Mouse (Mus musculus) embryonic stem cell, embryonic (primary cell): ENCODE data around the gene Rasip1.

Source experiments
- CTCF ChIA-PET, 4 experiments: fragments of 300-600 bp in 2 of 4; fragments of 350-600 bp in 2 of 4; sonication (Branson Sonifier 250); formaldehyde crosslinking; loops; one replicate each; lab custom pipeline; 2022; ENCODE audit warnings: inconsistent platforms in 2 of 4; lab: Charles Lee
- POLR2A ChIA-PET, 4 experiments: fragments of 300-600 bp in 2 of 4; fragments of 350-600 bp in 2 of 4; sonication (Branson Sonifier 250); formaldehyde crosslinking; loops; one replicate each; lab custom pipeline; 2022; ENCODE audit warnings: antibody characterized with exemption in 4 of 4, inconsistent platforms in 1 of 4; lab: Charles Lee

Rasip1 gene

DNA sequence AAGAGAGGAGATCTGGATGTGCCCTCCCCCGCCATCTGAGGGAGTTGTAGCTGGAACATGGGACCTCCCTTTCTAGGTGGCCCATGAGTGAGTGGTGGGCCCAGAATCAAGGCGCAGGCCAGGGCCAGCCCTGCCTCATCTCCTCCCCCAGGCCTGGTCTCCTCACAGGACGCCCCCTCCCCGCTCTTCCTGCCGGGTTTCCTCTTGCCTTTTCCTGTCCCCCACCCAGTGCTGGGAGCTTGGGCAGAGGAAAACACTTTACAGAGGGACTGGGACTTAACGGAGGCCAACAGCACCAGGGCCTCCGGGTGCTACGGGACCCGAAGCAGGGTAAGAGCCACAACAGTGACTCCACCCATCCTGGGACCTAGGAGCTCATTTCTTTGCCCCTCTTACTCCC is at the start of gene Rasip1:
Gene Rasip1 (plus strand): TSS at position 228 of the 400 bp plus-strand sequence.
- ChIA-PET POLR2A (interaction anchor here (0.6 to 6.2 kb wide), 34 partner anchors 9 to 266 kb away, joined by 3 to 78 read pairs (median 4); partner anchors contain the start of genes Fut1 (in 4 of the 4), Mamstr (in 3 of the 4), Fgf21 (in 2 of the 4) and Car11 (in 1 of the 4)), CTCF (interaction anchor here in 3 of 4 experiments (0.6 to 3.0 kb wide), 10 partner anchors 10 to 231 kb away, joined by 3 to 20 read pairs (median 4); partner anchors contain the start of genes Fut1 (in 1 of the 3), Ntn5 (in 1 of the 3) and Snrnp70 (in 1 of the 3))

DNA sequence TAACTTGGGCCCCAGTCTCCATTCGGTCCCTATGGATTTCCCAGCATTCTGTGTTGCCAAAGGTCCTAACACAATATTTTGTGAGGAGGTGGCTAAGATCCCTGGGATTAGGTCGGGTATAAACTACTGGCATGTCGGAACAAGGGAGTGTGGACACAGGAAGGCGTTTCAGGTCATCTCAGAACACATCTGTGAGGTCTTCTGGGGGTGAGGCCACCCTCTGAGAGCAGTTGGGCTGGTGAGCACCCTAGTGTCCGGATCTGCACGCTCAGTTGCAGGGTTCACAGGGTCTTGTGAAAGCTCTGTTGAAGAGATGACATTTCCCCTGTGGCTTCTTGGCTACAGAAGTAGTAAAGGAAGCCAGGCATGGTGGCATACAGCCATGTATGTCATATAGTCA is 41.4 kb upstream of the Rasip1 start:
- CTCF ChIA-PET: interaction anchor here in 3 of 4 experiments (0.6 to 2.6 kb wide), 19 partner anchors 10 to 423 kb away, joined by 3 to 8 read pairs (median 3); partner anchors contain the start of gene Nucb1 (in 1 of the 3)

DNA sequence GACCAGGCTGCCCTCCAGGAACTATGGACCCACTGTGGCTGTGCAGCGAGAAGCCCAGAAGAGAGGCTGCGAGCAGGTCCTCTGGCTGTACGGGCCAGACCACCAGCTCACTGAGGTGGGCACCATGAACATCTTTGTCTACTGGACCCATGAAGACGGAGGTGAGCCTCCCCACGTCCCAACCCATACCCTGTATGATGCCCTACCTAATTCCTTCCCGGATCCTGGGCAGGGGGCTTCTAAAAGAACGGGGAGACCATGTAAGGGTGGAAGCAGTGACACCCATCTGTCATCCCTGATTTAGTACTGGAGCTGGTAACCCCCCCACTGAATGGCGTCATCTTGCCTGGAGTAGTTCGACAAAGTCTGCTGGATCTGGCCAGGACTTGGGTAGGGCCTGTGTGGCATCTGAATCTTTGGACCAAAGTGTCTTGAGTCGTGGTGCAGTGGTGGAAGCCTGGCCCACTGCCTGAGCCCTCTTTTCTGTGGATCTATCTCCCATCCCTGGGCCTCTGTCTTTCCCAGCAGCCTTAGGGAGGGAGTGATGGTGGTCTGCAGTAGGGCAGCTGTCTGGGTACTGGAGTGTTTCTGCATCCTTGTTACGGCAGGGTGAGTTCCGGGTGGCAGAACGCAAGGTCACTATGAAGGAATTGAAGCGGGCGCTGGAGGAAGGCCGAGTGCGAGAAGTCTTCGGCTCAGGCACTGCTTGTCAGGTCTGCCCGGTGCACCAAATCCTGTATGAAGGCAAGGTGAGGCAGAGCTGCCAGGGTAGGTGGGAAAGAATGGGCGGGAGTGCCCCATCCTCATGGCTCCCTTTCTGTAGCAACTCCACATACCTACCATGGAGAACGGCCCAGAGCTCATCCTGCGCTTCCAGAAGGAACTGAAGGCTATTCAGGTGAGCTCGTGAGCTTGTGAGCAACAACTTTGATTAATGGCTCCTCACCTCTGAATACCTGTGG is 39.4 kb upstream of the Rasip1 start:
- CTCF ChIA-PET: interaction anchor here (0.5 to 2.5 kb wide), 28 partner anchors 10 to 1050 kb away, joined by 3 to 35 read pairs (median 8); partner anchors contain the start of genes Kcna7 (in 2 of the 4) and Hsd17b14 (in 1 of the 4)
- POLR2A ChIA-PET: interaction anchor here (0.6 to 46.0 kb wide), 32 partner anchors 11 to 227 kb away, joined by 3 to 1068 read pairs (median 4); partner anchors contain the start of genes Bcat2 (in 2 of the 4), Plekha4 (in 2 of the 4), Ppp1r15a (in 2 of the 4) and Ftl1 (in 1 of the 4)

More for the DNA sequence above, 41.4 kb upstream of the Rasip1 start:
- POLR2A ChIA-PET: interaction anchor here in 3 of 4 experiments (0.6 to 46.0 kb wide), 30 partner anchors 11 to 467 kb away, joined by 3 to 1068 read pairs (median 4); partner anchors contain the start of genes Ftl1 (in 2 of the 3), Plekha4 (in 2 of the 3), Ppp1r15a (in 2 of the 3) and Bcat2 (in 1 of the 3)

DNA sequence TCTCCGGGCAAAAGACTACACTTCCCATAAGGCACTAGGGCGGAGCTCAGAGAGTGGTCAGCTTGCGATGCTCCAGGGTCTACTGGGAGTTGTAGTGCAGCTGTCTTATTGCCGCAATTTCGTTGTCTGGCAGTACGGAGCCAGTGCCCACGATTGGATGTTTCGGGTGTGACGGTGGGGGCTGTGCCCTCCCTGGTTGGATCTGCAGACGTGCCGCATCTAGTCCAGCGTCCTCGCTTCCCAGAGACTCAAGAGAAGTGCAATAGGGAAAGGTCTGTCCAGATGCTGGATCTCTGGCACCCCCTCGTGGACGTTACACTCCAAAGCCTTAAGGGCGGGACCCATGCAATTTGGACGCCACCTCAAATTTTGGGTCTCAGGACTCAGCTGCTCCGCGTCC is 38.1 kb upstream of the Rasip1 start:
- POLR2A ChIA-PET: interaction anchor here (0.5 to 46.0 kb wide), 73 partner anchors 8 to 358 kb away, joined by 3 to 1068 read pairs (median 4); partner anchors contain the start of genes Ftl1 (in 3 of the 4), Bcat2 (in 2 of the 4), Hsd17b14 (in 2 of the 4) and Kcna7 (in 2 of the 4)
- CTCF ChIA-PET: interaction anchor here (0.6 to 2.9 kb wide), 80 partner anchors 8 to 357 kb away, joined by 3 to 35 read pairs (median 5); partner anchors contain the start of genes Kcna7 (in 2 of the 4), Bcat2 (in 1 of the 4), Gys1 (in 1 of the 4) and Hrc (in 1 of the 4)

DNA sequence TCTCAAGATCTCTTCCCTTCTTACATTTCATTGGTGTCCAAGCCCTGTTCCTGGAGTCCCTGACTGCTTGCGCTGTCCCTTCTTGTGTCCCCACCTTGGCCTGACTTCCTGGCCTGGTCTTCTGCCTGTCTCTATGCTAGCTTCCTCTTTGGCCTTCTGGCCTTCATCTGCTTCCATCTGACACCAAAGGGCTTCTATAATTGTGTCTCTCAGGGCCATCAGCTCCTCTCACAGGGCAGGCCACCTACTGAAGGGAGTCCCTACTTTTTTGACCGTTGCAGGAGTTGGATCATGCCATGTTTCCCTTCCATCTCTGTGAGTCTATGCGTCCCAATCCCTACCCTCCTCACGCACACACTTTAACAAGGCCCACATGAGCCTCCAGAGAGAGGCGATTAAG is 37.4 kb upstream of the Rasip1 start:
- POLR2A ChIA-PET: interaction anchor here (0.6 to 46.0 kb wide), 40 partner anchors 9 to 284 kb away, joined by 3 to 1068 read pairs (median 6); partner anchors contain the start of genes Bcat2 (in 2 of the 4), Ftl1 (in 2 of the 4), Nucb1 (in 2 of the 4) and Plekha4 (in 2 of the 4)

DNA sequence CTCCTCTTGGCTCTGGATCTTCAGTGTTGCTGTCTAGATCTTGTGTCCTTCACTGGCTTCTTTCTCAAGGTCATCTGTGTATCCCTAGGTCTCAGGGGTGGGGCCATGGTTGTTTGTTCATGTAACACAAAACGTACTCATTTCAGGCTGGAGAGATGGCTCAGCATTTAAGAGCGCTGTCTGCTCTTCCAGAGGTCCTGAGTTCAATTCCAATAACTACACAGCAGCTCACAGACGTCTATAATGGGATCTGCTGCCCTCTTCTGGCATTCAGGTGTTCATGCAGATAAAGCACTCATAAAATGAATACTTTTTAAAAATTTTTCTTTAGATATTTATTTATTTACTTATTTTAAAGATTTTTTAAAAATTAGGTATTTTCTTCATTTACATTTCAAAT is 36.4 kb upstream of the Rasip1 start:
- CTCF ChIA-PET: interaction anchor here (0.6 to 2.9 kb wide), 33 partner anchors 8 to 807 kb away, joined by 3 to 25 read pairs (median 3); partner anchors contain the start of genes Ntn5 (in 2 of the 4) and Kcna7 (in 1 of the 4)

More for the DNA sequence above, 37.4 kb upstream of the Rasip1 start:
- CTCF ChIA-PET: interaction anchor here (0.6 to 2.9 kb wide), 51 partner anchors 9 to 255 kb away, joined by 3 to 35 read pairs (median 7); partner anchors contain the start of genes Bcat2 (in 1 of the 4), Gys1 (in 1 of the 4), Hrc (in 1 of the 4) and Hsd17b14 (in 1 of the 4)

DNA sequence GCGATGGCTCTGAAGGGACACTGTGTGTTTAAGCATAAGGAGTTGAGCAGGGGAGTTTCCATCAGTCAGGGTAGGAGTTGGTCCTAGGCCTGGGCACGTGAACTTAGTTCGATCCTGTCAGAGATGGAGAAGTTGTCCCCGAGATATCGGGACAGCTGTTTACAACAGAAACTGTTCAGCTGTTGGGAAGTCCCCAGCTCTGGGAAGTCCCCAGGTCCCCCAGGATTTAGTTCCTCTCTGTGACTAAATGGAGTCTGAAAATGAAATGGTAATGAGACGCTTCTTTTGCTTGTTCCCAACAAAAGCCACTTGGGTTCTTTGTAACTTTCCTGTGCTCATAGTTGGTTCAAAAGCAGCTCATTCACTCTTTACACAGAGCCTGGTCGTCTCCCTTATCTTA is 35.4 kb upstream of the Rasip1 start:
- POLR2A ChIA-PET: interaction anchor here in 3 of 4 experiments (0.6 to 46.0 kb wide), 14 partner anchors 9 to 136 kb away, joined by 3 to 1068 read pairs (median 4); partner anchors contain the start of genes Bax (in 1 of the 3), Hsd17b14 (in 1 of the 3), Plekha4 (in 1 of the 3) and Ppp1r15a (in 1 of the 3)
- CTCF ChIA-PET: interaction anchor here in 2 of 4 experiments (0.6 to 3.1 kb wide), 18 partner anchors 15 to 442 kb away, joined by 3 to 13 read pairs (median 4); partner anchors contain the start of genes Ntn5 (in 2 of the 2) and Nomo1 (in 1 of the 2)

More for the DNA sequence above, 36.4 kb upstream of the Rasip1 start:
- POLR2A ChIA-PET: interaction anchor here (0.6 to 46.0 kb wide), 22 partner anchors 8 to 143 kb away, joined by 3 to 1068 read pairs (median 4); partner anchors contain the start of genes Bax (in 1 of the 4), Ftl1 (in 1 of the 4), Hsd17b14 (in 1 of the 4) and Plekha4 (in 1 of the 4)

DNA sequence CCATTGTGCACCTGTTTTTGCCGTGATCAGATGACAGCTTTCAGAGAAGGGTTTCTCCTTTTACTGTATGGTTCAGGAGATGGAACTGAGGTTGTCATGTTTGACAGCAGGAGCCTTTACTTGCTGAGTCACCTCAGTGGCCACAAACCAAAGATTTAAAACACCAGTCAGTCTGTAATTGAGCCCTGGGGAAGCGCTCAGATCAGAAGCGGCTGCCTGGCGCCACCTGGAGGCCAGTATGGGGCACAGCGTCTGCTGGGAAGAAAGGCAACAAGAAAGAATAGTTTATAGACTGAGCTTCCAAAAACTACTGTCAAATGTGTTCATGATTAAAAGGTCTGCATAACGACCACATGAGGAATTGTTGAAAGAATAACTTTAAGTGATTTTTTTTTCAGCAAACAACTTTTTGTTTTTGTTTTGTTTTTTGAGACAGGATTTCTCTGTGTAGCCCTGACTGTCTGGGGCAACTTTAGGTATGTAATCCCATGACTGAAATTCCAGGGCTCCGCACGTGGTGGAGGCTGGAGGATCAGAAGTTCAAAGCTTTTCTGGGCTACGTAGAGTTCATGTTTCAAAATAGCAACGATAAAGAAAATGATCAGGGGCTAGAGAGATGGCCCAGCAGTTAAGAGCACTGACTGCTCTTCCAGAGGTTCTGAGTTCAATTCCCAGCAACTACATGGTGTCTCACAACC is 34.0 kb upstream of the Rasip1 start:
- ChIA-PET CTCF (interaction anchor here (0.5 to 3.1 kb wide), 60 partner anchors 8 to 1531 kb away, joined by 3 to 13 read pairs (median 4); partner anchors contain the start of genes Gys1 (in 2 of the 4), Bax (in 1 of the 4), Fut1 (in 1 of the 4) and Kcna7 (in 1 of the 4)), POLR2A (interaction anchor here (0.7 to 46.0 kb wide), 44 partner anchors 8 to 468 kb away, joined by 3 to 1068 read pairs (median 3); partner anchors contain the start of genes Bax (in 2 of the 4), Ftl1 (in 2 of the 4), Fut1 (in 1 of the 4) and Hsd17b14 (in 1 of the 4))

DNA sequence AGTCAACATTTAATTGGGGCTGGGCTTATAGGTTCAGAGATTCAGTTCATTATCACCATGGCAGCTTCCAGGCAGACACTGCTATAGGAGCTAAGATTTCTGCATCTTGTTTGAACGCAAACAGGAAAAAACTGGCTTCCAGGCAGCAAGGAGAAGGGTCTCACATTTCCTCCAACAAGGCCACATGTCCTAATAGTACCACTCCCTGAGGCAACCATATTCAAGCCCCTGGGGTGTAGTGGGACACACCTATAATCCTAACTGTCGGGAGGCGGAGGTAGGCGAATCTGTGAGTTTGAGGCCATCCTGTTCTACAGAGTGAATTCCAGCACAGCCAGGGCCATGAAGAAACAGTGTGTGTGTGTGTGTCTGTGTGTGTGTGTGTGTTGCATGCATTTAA is 32.1 kb upstream of the Rasip1 start:
- ChIA-PET POLR2A (interaction anchor here in 3 of 4 experiments (0.5 to 46.0 kb wide), 61 partner anchors 10 to 289 kb away, joined by 3 to 1068 read pairs (median 4); partner anchors contain the start of genes Fut1 (in 3 of the 3), Plekha4 (in 2 of the 3), Ppp1r15a (in 2 of the 3) and Sphk2 (in 2 of the 3)), CTCF (interaction anchor here (0.7 to 2.2 kb wide), 17 partner anchors 14 to 298 kb away, joined by 3 to 8 read pairs (median 3); partner anchors contain the start of genes Gys1 (in 2 of the 4), Fut1 (in 1 of the 4) and Ntn5 (in 1 of the 4))

DNA sequence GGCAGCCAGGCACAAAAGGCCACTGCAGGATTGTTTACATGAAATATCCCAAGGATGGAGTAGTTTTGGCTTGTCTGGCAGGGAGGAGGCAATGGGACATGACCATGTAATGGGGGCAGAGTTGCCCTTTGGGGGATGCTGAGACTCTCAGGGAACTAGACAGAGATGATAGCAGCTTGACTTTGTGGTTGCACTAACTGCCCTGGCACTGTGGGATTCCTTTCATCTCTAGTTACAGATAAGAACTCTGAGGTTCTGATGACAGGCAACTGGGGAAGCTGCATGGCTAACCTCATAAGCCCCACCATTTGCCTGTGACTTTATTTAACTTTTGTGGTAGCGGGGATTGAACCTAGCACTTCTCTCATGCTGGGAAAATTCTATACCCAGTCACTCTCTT is 31.2 kb upstream of the Rasip1 start:
- ChIA-PET CTCF (interaction anchor here (0.5 to 2.2 kb wide), 17 partner anchors 13 to 529 kb away, joined by 3 to 12 read pairs (median 3); partner anchors contain the start of genes Gys1 (in 1 of the 4) and Hsd17b14 (in 1 of the 4)), POLR2A (interaction anchor here (0.6 to 46.0 kb wide), 41 partner anchors 9 to 159 kb away, joined by 3 to 1068 read pairs (median 4); partner anchors contain the start of genes Ftl1 (in 2 of the 4), Plekha4 (in 2 of the 4), Ppp1r15a (in 2 of the 4) and Bax (in 1 of the 4))

DNA sequence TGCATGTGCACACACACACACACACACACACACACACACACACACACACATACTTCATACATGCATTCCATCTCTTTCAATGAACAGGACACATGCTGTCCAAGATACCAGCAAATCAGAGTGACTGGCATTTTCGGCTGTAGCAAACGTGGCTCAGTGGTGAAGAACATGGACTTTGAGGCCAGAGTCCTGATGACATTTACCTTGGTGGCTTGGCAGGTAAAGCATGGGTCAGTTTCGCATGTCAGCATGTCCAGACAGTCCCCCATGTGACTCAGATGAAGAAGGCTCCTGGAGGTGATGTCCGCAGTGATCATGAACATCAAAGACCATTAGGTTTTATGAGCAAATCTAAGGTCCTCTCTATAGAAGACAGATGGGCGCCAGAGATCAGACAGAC is 30.3 kb upstream of the Rasip1 start:
- ChIA-PET CTCF (interaction anchor here in 2 of 4 experiments (0.6 to 0.7 kb wide), 2 partner anchors 57 to 530 kb away, joined by 3 to 4 read pairs; no protein-coding TSS in a partner anchor), POLR2A (interaction anchor here in 3 of 4 experiments (0.8 to 46.0 kb wide), 5 partner anchors 12 to 135 kb away, joined by 4 to 1068 read pairs (median 7); partner anchors contain the start of gene Hsd17b14 (in 1 of the 3))

DNA sequence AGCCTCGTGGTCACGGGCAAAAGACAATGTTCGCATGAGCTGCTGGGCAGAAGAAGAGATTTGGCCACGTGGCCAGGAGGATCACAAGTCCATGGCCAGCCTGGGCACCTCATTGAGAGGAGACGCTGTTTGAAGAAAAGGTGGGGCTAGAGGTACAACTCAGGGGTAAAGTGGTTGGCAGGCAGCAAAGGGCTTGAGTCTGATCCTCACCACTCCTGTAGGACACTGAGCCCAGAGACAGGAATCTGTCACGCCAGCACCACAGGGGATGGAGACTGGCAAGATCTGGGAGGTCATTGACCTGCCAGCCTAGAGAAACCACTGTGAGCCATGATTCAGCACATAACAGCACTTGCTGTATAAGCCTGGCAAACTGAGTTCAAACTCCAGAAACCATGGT is 29.8 kb upstream of the Rasip1 start:
- CTCF ChIA-PET: interaction anchor here in 1 of 4 experiments (0.6 kb wide), 1 partner anchor 58 kb away, joined by 3 read pairs; no protein-coding TSS in a partner anchor
- POLR2A ChIA-PET: interaction anchor here in 1 of 4 experiments (3.9 to 46.0 kb wide), 2 partner anchors 19 to 44 kb away, joined by 23 to 1068 read pairs; partner anchors contain the start of genes Fut1 and Hsd17b14

DNA sequence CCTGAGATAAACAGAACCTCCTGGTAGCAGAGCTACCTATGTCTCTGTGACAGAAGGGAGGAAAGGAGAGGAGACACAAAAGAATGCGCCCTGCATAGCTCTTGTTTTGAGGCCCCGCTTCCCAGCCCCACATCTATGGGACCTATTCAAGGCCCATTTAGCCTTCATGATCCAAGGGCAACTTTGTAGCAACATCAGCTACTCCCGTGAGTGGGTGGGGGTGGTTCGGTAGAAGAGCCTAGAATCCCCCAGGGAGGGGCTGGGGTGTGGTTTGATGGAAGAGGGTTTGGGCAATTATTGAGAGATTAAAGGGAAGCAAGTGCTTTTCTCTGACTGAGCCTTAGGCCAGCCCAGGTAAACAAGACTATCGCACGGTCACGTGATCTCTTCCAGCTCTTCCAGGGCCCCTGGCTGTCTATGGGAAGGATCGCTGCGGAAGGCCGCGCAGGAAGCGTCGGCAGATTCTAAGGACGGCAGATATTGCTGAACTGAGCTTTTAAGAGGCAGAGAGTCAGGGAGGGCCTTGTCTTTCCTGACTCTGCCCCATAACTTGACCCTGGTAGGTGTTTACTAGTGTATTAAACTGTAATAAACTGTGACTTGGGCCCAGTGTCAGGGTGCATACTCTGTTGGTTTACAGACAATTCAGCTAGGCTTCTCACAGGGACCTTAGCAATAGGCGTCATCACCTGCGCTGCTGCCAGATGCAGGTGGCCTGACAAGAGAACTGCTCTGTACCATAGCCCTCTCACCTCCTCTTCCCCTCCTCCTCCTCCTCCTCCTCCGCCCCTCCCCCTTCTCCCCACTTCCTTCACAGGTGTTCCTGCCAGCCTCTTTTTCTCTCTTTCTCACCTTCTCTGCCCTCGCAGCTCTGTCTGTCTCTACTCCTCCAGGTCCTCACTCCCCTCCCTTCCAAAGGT is 28.1 kb upstream of the Rasip1 start:
- ChIA-PET CTCF (interaction anchor here in 3 of 4 experiments (0.8 to 2.5 kb wide), 16 partner anchors 8 to 132 kb away, joined by 3 to 8 read pairs (median 4); partner anchors contain the start of genes Ntn5 (in 1 of the 3), Rasip1 (in 1 of the 3) and Tulp2 (in 1 of the 3)), POLR2A (interaction anchor here (0.5 to 46.0 kb wide), 48 partner anchors 8 to 1207 kb away, joined by 3 to 1068 read pairs (median 4); partner anchors contain the start of genes Ftl1 (in 2 of the 4), Fut1 (in 2 of the 4), Bax (in 1 of the 4) and Fam83e (in 1 of the 4))
